Mouse (Mus musculus) cortical plate, adult 2 months (tissue): ENCODE data around the gene Umad1.

ENCODE experiments used
- CTCF ChIP-seq: fragments of 200-500 bp; IDR thresholded peaks from 2 replicates; pipeline ENCODE4 v1.5.1; 2011; ENCODE audit warnings: mild to moderate bottlenecking, control low read depth, low read length; ENCODE audit not compliant: insufficient read depth; ENCODE audit errors: extremely low read depth
- POLR2A ChIP-seq: fragments of 200-500 bp; IDR thresholded peaks from 2 replicates; pipeline ENCODE4 v1.6.1; 2011; ENCODE audit warnings: mild to moderate bottlenecking, low read length, control low read depth; ENCODE audit not compliant: insufficient read depth; ENCODE audit errors: extremely low read depth

GRCm38 (mm10) chr6:8487044-8487853 is 228.2 kb downstream of the Umad1 start:
- TF ChIP-seq CTCF, result no peak
- TF ChIP-seq POLR2A, result no peak
